Mouse (Mus musculus) testis, adult 2 months (tissue): ENCODE results near the gene Tbc1d17. TPM values are rescaled to one million over a fixed set of nuclear protein-coding genes. Genes with fewer than 3 reads are reported as not detected.

Source experiments
- H3K27ac ChIP-seq: fragments of 200-500 bp; 2 replicates; pipeline ENCODE4 v1.5.1; 2012; ENCODE audit warnings: low read depth, low read length; ENCODE audit not compliant: control insufficient read depth, insufficient read depth
- H3K27me3 ChIP-seq: fragments of 200-500 bp; 2 replicates; pipeline ENCODE4 v1.6.1; 2012; ENCODE audit warnings: mild to moderate bottlenecking, low read length, moderate library complexity; ENCODE audit not compliant: control insufficient read depth, insufficient read depth
- H3K36me3 ChIP-seq: fragments of 200-500 bp; 2 replicates; pipeline ENCODE4 v1.6.1; 2012; ENCODE audit warnings: mild to moderate bottlenecking, low read length; ENCODE audit not compliant: control insufficient read depth, insufficient read depth
- H3K4me1 ChIP-seq: fragments of 200-500 bp; 2 replicates; pipeline ENCODE4 v1.6.1; 2012; ENCODE audit warnings: low read length; ENCODE audit not compliant: control insufficient read depth, insufficient read depth
- H3K4me3 ChIP-seq: fragments of 200-500 bp; 2 replicates; pipeline ENCODE4 v1.5.1; 2012; ENCODE audit warnings: low read depth, mild to moderate bottlenecking, low read length, moderate library complexity, mixed read lengths; ENCODE audit not compliant: control insufficient read depth
- CTCF ChIP-seq: fragments of 200-500 bp; IDR thresholded peaks from 2 replicates; pipeline ENCODE4 v1.5.1; 2012; ENCODE audit warnings: low read depth, mild to moderate bottlenecking, inconsistent platforms, low read length, moderate library complexity; ENCODE audit not compliant: control insufficient read depth, insufficient read depth, insufficient replicate concordance
- POLR2A ChIP-seq: fragments of 200-500 bp; IDR thresholded peaks from 2 replicates; pipeline ENCODE4 v1.6.1; 2012; ENCODE audit warnings: low read depth, mild to moderate bottlenecking, inconsistent platforms, low read length, moderate library complexity; ENCODE audit not compliant: control insufficient read depth
- polyA plus RNA-seq: library from polyadenylated mRNA; depleted of rRNA; stranded (reverse); fragments of >200 nt; gene quantifications from 2 replicates; pipeline ENCODE4 v1.2.3, GENCODE M21; 2012

Gene Tbc1d17
- polyA plus RNA-seq, 1 experiment = 28.5 TPM

DNA sequence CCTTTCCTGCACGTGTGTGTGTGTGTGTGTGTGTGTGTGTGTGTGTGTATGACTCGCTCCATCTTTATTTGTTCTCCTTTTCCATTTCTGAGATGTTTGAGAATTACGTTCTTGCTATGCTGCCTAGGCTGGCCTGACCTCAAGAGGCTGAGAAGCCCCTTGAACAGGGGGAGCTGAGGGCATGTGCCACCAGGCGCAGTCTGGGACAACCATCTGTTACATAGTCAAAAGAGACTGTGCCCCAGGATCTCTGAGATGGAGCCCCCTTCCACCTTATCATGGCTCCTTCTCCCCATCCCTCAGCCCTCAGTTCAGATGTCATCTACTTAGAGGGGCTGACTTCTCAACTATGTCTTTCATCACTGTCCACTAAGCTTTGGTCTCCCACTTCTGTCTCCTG lies 34.5 kb downstream of the Tbc1d17 start:
- H3K27ac ChIP-seq = 0 out of 2 replicates have a peak overlapping the region, but pooled peaks have one; percentile 10
- TF ChIP-seq CTCF = no peak
- no peak; the same call in 1 of the 2 replicates for TF ChIP-seq POLR2A
- H3K36me3 ChIP-seq = peaks cover 3% of the 10 kb centered on the region; the same call in 1 of the 2 replicates
- no peaks in the 10 kb centered on the region for H3K27me3 ChIP-seq
- H3K4me3 ChIP-seq = peak overlapping the region; percentile 99
- peaks cover 10% of the 10 kb centered on the region for H3K4me1 ChIP-seq

DNA sequence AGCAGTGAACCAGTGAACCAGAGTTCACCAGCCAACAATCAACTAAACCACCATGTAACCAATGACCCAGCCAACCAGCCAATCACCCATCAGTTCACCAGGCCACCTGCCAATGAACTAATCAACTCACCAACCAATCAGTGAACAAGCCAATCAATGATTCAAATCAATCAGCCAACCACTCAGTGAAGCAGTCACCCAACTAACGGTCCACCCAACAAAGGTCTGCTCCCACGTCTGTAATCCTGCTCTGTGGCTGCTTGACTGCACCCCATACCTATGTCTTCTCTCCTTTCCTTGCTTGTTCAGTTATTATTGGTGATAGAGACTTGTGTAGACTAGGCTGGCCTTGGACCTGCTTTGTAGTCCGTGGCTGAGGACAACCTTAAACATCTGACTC lies 34.9 kb downstream of the Tbc1d17 start:
- Histone ChIP-seq H3K36me3 (peaks cover 2% of the 10 kb centered on the region; the same call in 1 of the 2 replicates), H3K4me3 (peak overlapping the region; percentile 99), H3K4me1 (peaks cover 10% of the 10 kb centered on the region), H3K27me3 (no peaks in the 10 kb centered on the region), H3K27ac (no peak overlapping the region)
- TF ChIP-seq POLR2A (no peak), CTCF (no peak)

DNA sequence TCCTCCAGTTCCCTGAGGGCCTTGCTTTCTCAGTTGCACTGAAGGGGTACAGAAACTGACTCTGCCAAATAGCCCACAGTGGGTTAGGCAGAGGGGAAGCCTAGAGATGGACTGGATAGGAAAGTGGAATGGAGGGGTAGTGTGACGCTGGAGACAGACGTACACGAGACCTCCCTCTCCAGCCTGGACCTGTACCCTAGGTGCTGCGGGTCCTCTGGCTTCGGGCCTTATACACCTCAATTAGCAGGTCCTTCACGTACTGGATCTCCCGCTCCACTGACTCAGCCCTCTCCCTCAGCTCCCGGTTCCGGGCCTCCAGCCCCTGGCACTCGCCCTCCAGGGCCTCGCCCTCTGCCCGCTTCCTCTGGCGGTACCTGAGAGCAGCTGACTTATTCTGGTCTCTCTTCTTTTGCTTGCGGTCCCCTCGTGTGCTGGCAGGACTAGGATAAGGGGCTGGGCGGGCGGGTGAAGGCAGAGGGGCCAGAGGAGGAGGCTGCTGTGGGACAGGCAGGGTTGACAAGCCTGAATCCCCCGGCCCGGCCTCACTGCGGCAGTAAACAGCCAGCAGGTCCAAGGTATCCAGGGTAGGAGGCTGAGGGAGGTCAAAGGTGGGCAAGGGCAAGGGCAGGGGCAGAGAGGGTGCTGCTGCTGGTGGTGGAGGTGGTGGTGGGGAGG lies 36.1 kb downstream of the Tbc1d17 start:
- peaks cover 5% of the 10 kb centered on the region for H3K4me1 ChIP-seq
- H3K4me3 ChIP-seq = peak overlapping the region; percentile 58
- H3K36me3 ChIP-seq = no peaks in the 10 kb centered on the region
- no peaks in the 10 kb centered on the region for H3K27me3 ChIP-seq
- H3K27ac ChIP-seq = no peak overlapping the region
- no peak for TF ChIP-seq POLR2A
- TF ChIP-seq CTCF = no peak

DNA sequence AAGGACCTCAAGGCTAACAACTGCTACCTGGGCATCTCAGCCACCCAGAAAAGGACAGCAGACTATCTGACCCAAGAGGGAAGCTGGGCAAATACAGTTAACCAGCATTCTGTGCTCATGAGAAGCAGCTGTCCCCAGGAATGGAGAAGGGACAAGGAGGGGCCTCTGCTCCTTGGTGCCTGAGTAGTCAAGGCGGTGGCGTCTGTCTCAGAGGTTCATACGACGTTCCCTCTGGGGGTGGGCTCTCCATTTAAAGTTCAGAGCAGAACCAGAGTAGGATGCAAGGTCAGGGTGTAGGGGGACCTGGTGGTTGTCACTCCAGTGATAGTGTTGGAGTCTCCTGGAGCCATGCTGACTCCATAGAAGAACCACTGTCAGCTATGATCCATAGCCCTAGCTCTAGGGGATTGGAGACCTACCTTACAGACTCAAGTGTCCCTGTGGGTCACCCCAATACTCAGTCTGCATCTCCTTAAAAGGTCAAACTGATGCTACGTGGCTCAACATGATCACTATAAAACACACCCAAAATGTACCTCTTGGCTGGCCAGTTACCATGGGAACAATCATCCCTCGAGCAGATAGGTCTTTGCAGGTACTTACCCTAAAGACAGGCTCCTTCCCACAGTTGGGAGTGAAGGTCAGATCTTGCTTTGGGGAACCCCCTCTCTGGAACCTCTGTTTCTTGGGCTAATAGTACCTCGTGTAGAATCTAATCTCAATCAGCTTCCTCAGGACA lies 37.9 kb downstream of the Tbc1d17 start:
- H3K36me3 ChIP-seq = no peaks in the 10 kb centered on the region
- H3K4me1 ChIP-seq = peaks cover 5% of the 10 kb centered on the region
- no peak overlapping the region for H3K4me3 ChIP-seq
- TF ChIP-seq POLR2A = no peak
- no peak overlapping the region for H3K27ac ChIP-seq
- H3K27me3 ChIP-seq = no peaks in the 10 kb centered on the region

DNA sequence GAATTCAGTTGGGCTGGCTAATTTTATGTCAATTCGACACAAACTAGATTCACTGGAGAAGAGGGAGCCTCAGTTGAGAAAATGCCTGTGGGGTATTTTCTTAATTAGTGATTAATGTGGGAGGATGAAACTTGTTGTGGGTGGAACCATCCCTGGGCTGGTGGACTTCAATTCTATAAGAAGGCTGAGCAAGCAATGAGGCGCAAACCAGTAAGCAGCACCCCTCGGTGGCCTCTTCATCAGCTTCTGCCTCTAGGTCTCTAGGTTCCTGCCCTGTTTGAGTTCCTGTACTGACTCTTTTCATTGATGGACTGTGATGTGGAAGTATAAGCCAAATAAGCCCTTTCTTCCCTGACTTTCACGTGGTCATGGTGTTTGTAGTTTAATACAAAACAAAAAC lies 38.5 kb downstream of the Tbc1d17 start:
- Histone ChIP-seq H3K4me1 (peaks cover 4% of the 10 kb centered on the region), H3K36me3 (no peaks in the 10 kb centered on the region), H3K4me3 (no peak overlapping the region), H3K27ac (no peak overlapping the region), H3K27me3 (no peaks in the 10 kb centered on the region)
- no peak for TF ChIP-seq CTCF
- TF ChIP-seq POLR2A = no peak

DNA sequence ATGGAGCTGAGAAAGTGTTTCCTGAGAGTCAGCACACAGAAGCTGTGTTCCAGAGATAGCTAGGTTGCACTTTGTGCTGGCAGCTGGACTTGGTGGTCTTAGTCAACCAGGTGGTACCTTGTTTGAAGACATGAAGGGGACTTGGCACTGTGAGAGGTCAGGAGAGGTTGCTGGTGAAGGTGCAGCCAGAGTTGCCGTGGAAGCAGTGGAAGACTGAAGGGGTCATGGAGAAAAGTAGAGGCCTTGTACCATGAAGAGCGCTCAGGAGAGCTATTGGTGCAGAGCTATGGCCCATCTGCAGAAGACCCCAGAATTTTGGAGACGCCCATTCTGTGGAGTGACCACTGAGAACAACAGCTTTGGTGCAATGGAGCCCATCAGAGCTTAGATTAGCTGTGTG lies 39.4 kb downstream of the Tbc1d17 start:
- Histone ChIP-seq H3K27ac (no peak overlapping the region), H3K4me3 (no peak overlapping the region), H3K36me3 (no peaks in the 10 kb centered on the region), H3K4me1 (no peaks in the 10 kb centered on the region), H3K27me3 (no peaks in the 10 kb centered on the region)
- TF ChIP-seq POLR2A = no peak
- no peak for TF ChIP-seq CTCF

DNA sequence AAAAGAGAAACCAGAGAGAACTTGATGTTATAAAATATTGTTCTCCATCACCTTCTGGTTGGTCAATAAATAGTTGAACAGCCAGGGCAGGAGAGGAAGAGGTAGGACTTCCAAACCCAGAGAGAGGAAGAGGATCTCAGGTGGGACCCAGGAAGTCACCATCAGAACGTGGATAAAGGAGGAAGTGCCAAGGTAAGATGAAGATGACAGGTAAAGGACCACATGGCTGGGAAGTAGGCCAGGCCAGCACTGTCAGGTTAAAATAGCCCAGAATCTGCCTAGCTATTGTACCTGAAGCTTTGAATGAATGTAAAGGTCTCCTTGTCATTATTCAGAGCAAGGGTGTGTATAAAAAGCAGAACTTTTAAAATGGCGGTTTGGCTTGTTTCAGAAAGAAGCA lies 40.0 kb downstream of the Tbc1d17 start:
- Histone ChIP-seq H3K27ac (no peak overlapping the region), H3K36me3 (no peaks in the 10 kb centered on the region), H3K4me1 (no peaks in the 10 kb centered on the region), H3K4me3 (no peak overlapping the region), H3K27me3 (no peaks in the 10 kb centered on the region)
- no peak for TF ChIP-seq CTCF
- no peak for TF ChIP-seq POLR2A

DNA sequence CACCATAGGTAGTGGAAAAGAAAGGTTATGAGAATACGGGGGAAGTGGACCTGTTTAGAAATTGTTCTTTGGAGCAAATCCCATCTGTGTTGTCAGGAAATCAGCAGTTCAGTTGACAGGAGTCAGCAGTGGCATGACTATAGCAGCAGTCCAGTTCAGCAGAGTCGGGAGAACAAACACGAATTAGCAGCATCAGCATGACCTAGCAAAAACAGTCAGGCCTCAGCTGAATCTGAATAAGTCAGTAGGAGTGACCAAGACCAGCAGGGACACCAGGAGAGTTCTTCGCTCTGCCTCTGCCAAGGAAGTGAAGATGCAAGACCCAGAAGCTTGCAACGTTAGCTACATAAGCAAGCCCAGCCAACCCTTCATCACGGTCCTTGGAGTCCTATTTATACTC lies 56.1 kb downstream of the Tbc1d17 start:
- Histone ChIP-seq H3K36me3 (no peaks in the 10 kb centered on the region), H3K27me3 (no peaks in the 10 kb centered on the region), H3K4me3 (no peak overlapping the region), H3K27ac (no peak overlapping the region), H3K4me1 (no peaks in the 10 kb centered on the region)
- TF ChIP-seq POLR2A = no peak
- TF ChIP-seq CTCF = no peak
